9 mouse cellular contexts compared by ENCODE assay signal in the genomic region with DNA sequence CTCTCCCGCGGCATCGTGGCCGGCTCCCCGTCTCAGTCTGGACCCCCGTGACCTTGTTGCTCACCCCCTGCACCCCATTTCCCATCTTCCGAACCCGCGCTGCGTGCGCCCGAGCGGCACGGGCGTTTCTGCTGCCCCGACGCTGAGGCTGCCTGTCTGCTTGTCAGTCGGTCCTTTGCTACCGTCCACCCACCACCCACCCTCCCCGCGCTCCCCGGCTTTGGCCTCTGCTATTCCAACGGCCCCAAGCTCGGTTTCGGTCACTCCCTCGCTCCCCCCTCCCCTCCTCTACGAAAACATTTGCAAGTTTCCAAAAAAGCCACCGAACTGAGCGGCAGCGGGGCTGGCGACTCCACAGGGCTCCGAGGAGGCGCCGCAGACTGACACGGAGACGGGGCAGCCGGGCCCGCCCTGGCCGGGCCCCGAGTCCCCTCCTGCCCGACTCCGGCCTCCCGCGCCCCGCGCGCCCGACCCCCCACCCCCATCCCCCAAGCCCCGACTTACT. TPM values are rescaled to one million over a fixed set of nuclear protein-coding genes. Genes with fewer than 3 reads are reported as not detected.
DNase-seq lines count a peak whose midpoint lies in the region; ATAC-seq and TF ChIP-seq lines count a peak whose summit lies in the region.
"Had no signal": no experiment of that assay in that cellular context is flagged by ENCODE, and none has a peak within 500 bp of the region (broad histone marks: within the 10 kb centered on the region; RNA-seq: fewer than 3 reads in every experiment).

No protein-coding gene starts in this region.

- no peak for TF ChIP-seq POLR2A in bone marrow macrophage, adult 2 months (IDR thresholded peaks at IDR 0.05; ENCODE audit: borderline replicate concordance, low read depth, low read length)

- no peak for TF ChIP-seq EP300 in heart, postnatal 0 days (IDR thresholded peaks at IDR 0.05; ENCODE audit: low read depth)

- peak overlapping the region; percentile 98 for H3K27ac ChIP-seq in heart, embryonic 10.5 days
- no peak overlapping the region for H3K27ac ChIP-seq in bone marrow macrophage, adult 2 months (ENCODE audit: insufficient read depth, low read depth, low read length)
- H3K27ac ChIP-seq in heart, postnatal 0 days (ENCODE audit: low read depth), result peak overlapping the region; percentile 73
- H3K27ac ChIP-seq in limb, embryonic 12.5 days, result peak overlapping the region; percentile 95
- H3K27ac ChIP-seq in neural tube, embryonic 15.5 days (replicated peaks), result peak overlapping the region; percentile 60

- peak; percentile 27; the same call in 1 of the 2 replicates for ATAC-seq in heart, postnatal 0 days (ENCODE audit: insufficient read depth, low read depth)
- peak; percentile 2; the same call in 1 of the 2 replicates for ATAC-seq in limb, embryonic 12.5 days (ENCODE audit: insufficient number of reproducible peaks, insufficient read depth, low FRiP score, low TSS enrichment, low read depth)
- ATAC-seq in neural tube, embryonic 15.5 days (ENCODE audit: low FRiP score), result 0 out of 2 replicates have a peak, but pooled peaks have one; percentile 29

- under 1% methylated on average over 47 of the region's 49 CpGs for WGBS in heart, embryonic 10.5 days
- under 1% methylated on average over 46 of the region's 49 CpGs for WGBS in heart, postnatal 0 days
- 1% methylated on average over 49 of the region's 49 CpGs for WGBS in limb, embryonic 12.5 days
- 1% methylated on average over 49 of the region's 49 CpGs for WGBS in neural tube, embryonic 15.5 days

- H3K4me1 ChIP-seq in heart, embryonic 10.5 days, result peaks cover 72% of the 10 kb centered on the region
- no peaks in the 10 kb centered on the region for H3K4me1 ChIP-seq in bone marrow macrophage, adult 2 months (ENCODE audit: control insufficient read depth, insufficient read depth, low read length)
- no peaks in the 10 kb centered on the region for H3K4me1 ChIP-seq in heart, postnatal 0 days (ENCODE audit: control insufficient read depth, insufficient read depth)
- peaks cover 63% of the 10 kb centered on the region for H3K4me1 ChIP-seq in limb, embryonic 12.5 days (replicated peaks)
- H3K4me1 ChIP-seq in neural tube, embryonic 15.5 days, result peaks cover 36% of the 10 kb centered on the region

- H3K9ac ChIP-seq in heart, postnatal 0 days (replicated peaks; ENCODE audit: low read depth, low read length), result peak overlapping the region; percentile 81
- H3K9ac ChIP-seq in limb, embryonic 12.5 days (replicated peaks), result peak overlapping the region; percentile 94
- peak overlapping the region; percentile 70 for H3K9ac ChIP-seq in neural tube, embryonic 15.5 days (replicated peaks)

- H3K36me3 ChIP-seq in heart, embryonic 10.5 days, result peaks cover 24% of the 10 kb centered on the region
- no peaks in the 10 kb centered on the region; the same call in 1 of the 2 replicates for H3K36me3 ChIP-seq in heart, postnatal 0 days (replicated peaks; ENCODE audit: control insufficient read depth, insufficient read depth, low read length)
- peaks cover 13% of the 10 kb centered on the region for H3K36me3 ChIP-seq in limb, embryonic 12.5 days
- no peaks in the 10 kb centered on the region for H3K36me3 ChIP-seq in neural tube, embryonic 15.5 days

- DNase-seq in heart, embryonic 10.5 days (ENCODE audit: low spot score), result no peak
- no peak for DNase-seq in heart, adult 11 months
- DNase-seq in heart, postnatal 0 days (ENCODE audit: low spot score), result no peak
- DNase-seq in cerebellum, adult 11-12 months, result no peak
- no peak for DNase-seq in left cerebral cortex, adult 9 months (ENCODE audit: low spot score in 2 of 2)

- H3K27me3 ChIP-seq in heart, embryonic 10.5 days (ENCODE audit: insufficient read depth, poor library complexity, severe bottlenecking), result peaks cover 45% of the 10 kb centered on the region; the same call in 1 of the 2 replicates
- H3K27me3 ChIP-seq in heart, postnatal 0 days (ENCODE audit: control insufficient read depth, insufficient read depth, low read length), result peaks cover 29% of the 10 kb centered on the region
- peaks cover 51% of the 10 kb centered on the region for H3K27me3 ChIP-seq in limb, embryonic 12.5 days
- H3K27me3 ChIP-seq in neural tube, embryonic 15.5 days (replicated peaks), result peaks cover 38% of the 10 kb centered on the region

- H3K9me3 ChIP-seq in heart, embryonic 10.5 days, result no peaks in the 10 kb centered on the region
- no peaks in the 10 kb centered on the region for H3K9me3 ChIP-seq in heart, postnatal 0 days (replicated peaks; ENCODE audit: control insufficient read depth, low read length)
- H3K9me3 ChIP-seq in limb, embryonic 12.5 days, result no peaks in the 10 kb centered on the region
- H3K9me3 ChIP-seq in neural tube, embryonic 15.5 days (replicated peaks), result no peaks in the 10 kb centered on the region

- TF ChIP-seq CTCF in bone marrow macrophage, adult 2 months (IDR thresholded peaks at IDR 0.05; ENCODE audit: low read depth, low read length), result no peak
- TF ChIP-seq CTCF in heart, postnatal 0 days (IDR thresholded peaks at IDR 0.05; ENCODE audit: low read depth), result no peak

- H3K4me2 ChIP-seq in heart, postnatal 0 days (ENCODE audit: low read depth, low read length), result peak overlapping the region; percentile 98
- H3K4me2 ChIP-seq in limb, embryonic 12.5 days, result peak overlapping the region; percentile 78
- H3K4me2 ChIP-seq in neural tube, embryonic 15.5 days, result peak overlapping the region; percentile 98

- H3K4me3 ChIP-seq in heart, embryonic 10.5 days, result peak overlapping the region; percentile 90
- peak overlapping the region; percentile 53 for H3K4me3 ChIP-seq in bone marrow macrophage, adult 2 months (ENCODE audit: insufficient read depth, low read length)
- H3K4me3 ChIP-seq in heart, postnatal 0 days (ENCODE audit: low read depth, low read length), result peak overlapping the region; percentile 72
- peak overlapping the region; percentile 82 for H3K4me3 ChIP-seq in limb, embryonic 12.5 days (replicated peaks)
- peak overlapping the region; percentile 68 for H3K4me3 ChIP-seq in neural tube, embryonic 15.5 days (replicated peaks)

RNA-seq across cellular contexts. Expression of a gene that starts 1.3 kb away (rescaled TPM):
- 1,835 and 3,713 TPM in 2 replicates for polyA plus RNA-seq in heart, embryonic 10.5 days (2016; fragmentation: Nextera tagmentation; extraction: Ambion mirVana)
- polyA plus RNA-seq in bone marrow macrophage, adult 2 months (2012; ENCODE audit: insufficient read depth, insufficient read length, missing spikeins), result not detected in 2 replicates
- total RNA-seq in heart, postnatal 0 days (2014; rRNA removed; ENCODE audit: low replicate concordance), result 7,206 and 8,752 TPM in 2 replicates
- 7,883 and 7,975 TPM in 2 replicates for polyA plus RNA-seq in heart, postnatal 0 days (2015; fragmentation: Nextera tagmentation; extraction: Ambion mirVana)
- polyA plus RNA-seq in limb, embryonic 12.5 days (2016; fragmentation: Nextera tagmentation; extraction: Ambion mirVana), result 1.6 and 2.6 TPM in 2 replicates
- 1.9 and 4.1 TPM in 2 replicates for polyA plus RNA-seq in neural tube, embryonic 15.5 days (2015; fragmentation: Nextera tagmentation; extraction: Ambion mirVana)

RNA-seq across cellular contexts. Expression of a gene that starts 3.9 kb away (rescaled TPM):
- polyA plus RNA-seq in heart, embryonic 10.5 days (2016; fragmentation: Nextera tagmentation; extraction: Ambion mirVana), result 41.3 and 49.7 TPM in 2 replicates
- polyA plus RNA-seq in bone marrow macrophage, adult 2 months (2012; ENCODE audit: insufficient read depth, insufficient read length, missing spikeins), result 0.34 TPM in 1 of 2 replicates, not detected in the other
- total RNA-seq in heart, postnatal 0 days (2014; rRNA removed; ENCODE audit: low replicate concordance), result 34.2 and 41.8 TPM in 2 replicates
- 11.4 and 12.0 TPM in 2 replicates for polyA plus RNA-seq in heart, postnatal 0 days (2015; fragmentation: Nextera tagmentation; extraction: Ambion mirVana)
- 76.6 and 81.8 TPM in 2 replicates for polyA plus RNA-seq in limb, embryonic 12.5 days (2016; fragmentation: Nextera tagmentation; extraction: Ambion mirVana)
- polyA plus RNA-seq in neural tube, embryonic 15.5 days (2015; fragmentation: Nextera tagmentation; extraction: Ambion mirVana), result 12.9 and 17.0 TPM in 2 replicates

RNA-seq across cellular contexts. Expression of a gene that starts 55.0 kb away (rescaled TPM):
- not detected in 2 replicates for polyA plus RNA-seq in heart, embryonic 10.5 days (2016; fragmentation: Nextera tagmentation; extraction: Ambion mirVana)
- polyA plus RNA-seq in bone marrow macrophage, adult 2 months (2012; ENCODE audit: insufficient read depth, insufficient read length, missing spikeins), result not detected in 2 replicates
- not detected in 2 replicates for total RNA-seq in heart, postnatal 0 days (2014; rRNA removed; ENCODE audit: low replicate concordance)
- not detected in 2 replicates for polyA plus RNA-seq in heart, postnatal 0 days (2015; fragmentation: Nextera tagmentation; extraction: Ambion mirVana)
- polyA plus RNA-seq in limb, embryonic 12.5 days (2016; fragmentation: Nextera tagmentation; extraction: Ambion mirVana), result not detected in 2 replicates
- not detected in 2 replicates for polyA plus RNA-seq in neural tube, embryonic 15.5 days (2015; fragmentation: Nextera tagmentation; extraction: Ambion mirVana)
- polyA plus RNA-seq: large intestine, adult 2 months had no signal

Comparison
In these comparisons a context has a peak if more than half of its experiments do, and no peak if none do; other contexts are left out.
1. RNA of a gene that starts 1.3 kb away (polyA plus RNA-seq): 7,883 to 7,975 TPM in heart, postnatal 0 days and 1,835 to 3,713 TPM in heart, embryonic 10.5 days; 1.9 to 4.1 TPM in neural tube, embryonic 15.5 days, 1.6 to 2.6 TPM in limb, embryonic 12.5 days and not detected in bone marrow macrophage, adult 2 months; every median in the first group is over 100 times any median in the second.
2. Peak in every context shown above with its lines, with median percentiles within 50 percentile points of each other: H3K4me3 ChIP-seq, ATAC-seq, H3K4me2 ChIP-seq and H3K9ac ChIP-seq.